Mouse (Mus musculus): Measurements from ENCODE around the gene Tmem41b.
A peak's percentile ranks its signal among the peaks of the same experiment; 100 is the strongest.
"Not testable (repeated sequence)": the region's sequence is repeated elsewhere in the genome, so short reads cannot be mapped to it uniquely, and the experiment has no call there.

The Tmem41b gene

GRCm38 (mm10) chr7:109984608-109985007 is 2.1 kb downstream of the Tmem41b start:
- not testable (repeated sequence) for ATAC-seq (ENCODE audit: insufficient number of reproducible peaks, low FRiP score, low TSS enrichment)

- ATAC-seq (ENCODE audit: insufficient number of reproducible peaks, low FRiP score, low TSS enrichment), result not testable (repeated sequence)
Observed at GRCm38 (mm10) chr7:109977131-109977530, 9.6 kb downstream of the Tmem41b start.

GRCm38 (mm10) chr7:109975966-109976715 is 10.6 kb downstream of the Tmem41b start:
- peak; percentile 91 for ATAC-seq (ENCODE audit: insufficient number of reproducible peaks, low FRiP score, low TSS enrichment)

- ATAC-seq (ENCODE audit: insufficient number of reproducible peaks, low FRiP score, low TSS enrichment), result no peak
Observed at GRCm38 (mm10) chr7:109969542-109969941, 17.2 kb downstream of the Tmem41b start.

- peak; percentile 74 for ATAC-seq (ENCODE audit: insufficient number of reproducible peaks, low FRiP score, low TSS enrichment)
Observed at GRCm38 (mm10) chr7:109968924-109969450, 17.7 kb downstream of the Tmem41b start.

- peak; percentile 41; the same call in 1 of the 2 replicates for ATAC-seq (ENCODE audit: insufficient number of reproducible peaks, low FRiP score, low TSS enrichment)
Observed at GRCm38 (mm10) chr7:109967805-109968579, 18.7 kb downstream of the Tmem41b start.

GRCm38 (mm10) chr7:109965658-109966057 is 21.1 kb downstream of the Tmem41b start:
- no peak for ATAC-seq (ENCODE audit: insufficient number of reproducible peaks, low FRiP score, low TSS enrichment)

GRCm38 (mm10) chr7:109963707-109964106 is 23.0 kb downstream of the Tmem41b start:
- ATAC-seq (ENCODE audit: insufficient number of reproducible peaks, low FRiP score, low TSS enrichment), result no peak

- ATAC-seq (ENCODE audit: insufficient number of reproducible peaks, low FRiP score, low TSS enrichment), result no peak
Observed at GRCm38 (mm10) chr7:109962596-109962995, 24.1 kb downstream of the Tmem41b start.

GRCm38 (mm10) chr7:109961570-109961969 is 25.2 kb downstream of the Tmem41b start:
- ATAC-seq (ENCODE audit: insufficient number of reproducible peaks, low FRiP score, low TSS enrichment), result no peak

GRCm38 (mm10) chr7:109960613-109961154 is 26.0 kb downstream of the Tmem41b start:
- no peak for ATAC-seq (ENCODE audit: insufficient number of reproducible peaks, low FRiP score, low TSS enrichment)

- peak; percentile 71 for ATAC-seq (ENCODE audit: insufficient number of reproducible peaks, low FRiP score, low TSS enrichment)
Observed at GRCm38 (mm10) chr7:109959716-109960612, 26.8 kb downstream of the Tmem41b start, which contains the start of gene Dennd5a. Gene Dennd5a (minus strand): TSS chr7:109960470.

GRCm38 (mm10) chr7:109958843-109959715 is 27.6 kb downstream of the Tmem41b start:
- no peak for ATAC-seq (ENCODE audit: insufficient number of reproducible peaks, low FRiP score, low TSS enrichment)

- ATAC-seq (ENCODE audit: insufficient number of reproducible peaks, low FRiP score, low TSS enrichment), result no peak
Observed at GRCm38 (mm10) chr7:109957996-109958789, 28.5 kb downstream of the Tmem41b start.

- no peak for ATAC-seq (ENCODE audit: insufficient number of reproducible peaks, low FRiP score, low TSS enrichment)
Observed at GRCm38 (mm10) chr7:109954622-109955401, 31.9 kb downstream of the Tmem41b start.

- no peak for ATAC-seq (ENCODE audit: insufficient number of reproducible peaks, low FRiP score, low TSS enrichment)
Observed at GRCm38 (mm10) chr7:109951297-109951696, 35.4 kb downstream of the Tmem41b start.

- no peak for ATAC-seq (ENCODE audit: insufficient number of reproducible peaks, low FRiP score, low TSS enrichment)
Observed at GRCm38 (mm10) chr7:109944421-109945034, 42.2 kb downstream of the Tmem41b start.
